Mouse (Mus musculus): ENCODE results near the gene Mfsd9.

GRCm38 (mm10) chr1:40759751-40760445 is 30.6 kb downstream of the Mfsd9 start:
- no peak for TF ChIP-seq POLR2A (IDR thresholded peaks at IDR 0.05; ENCODE audit: low read depth, low read length)
- no peak for TF ChIP-seq CTCF (IDR thresholded peaks at IDR 0.05; ENCODE audit: extremely low read depth, insufficient read length, insufficient replicate concordance, low read depth, low read length)
